Mouse (Mus musculus): Measurements from ENCODE around the gene Retn.

Retn gene

GRCm38 (mm10) chr8:3655526-3655925 is at the start of gene Retn:
Gene Retn (plus strand): TSS chr8:3655770.
- no peak for DNase-seq (ENCODE audit: low spot score)

DNA sequence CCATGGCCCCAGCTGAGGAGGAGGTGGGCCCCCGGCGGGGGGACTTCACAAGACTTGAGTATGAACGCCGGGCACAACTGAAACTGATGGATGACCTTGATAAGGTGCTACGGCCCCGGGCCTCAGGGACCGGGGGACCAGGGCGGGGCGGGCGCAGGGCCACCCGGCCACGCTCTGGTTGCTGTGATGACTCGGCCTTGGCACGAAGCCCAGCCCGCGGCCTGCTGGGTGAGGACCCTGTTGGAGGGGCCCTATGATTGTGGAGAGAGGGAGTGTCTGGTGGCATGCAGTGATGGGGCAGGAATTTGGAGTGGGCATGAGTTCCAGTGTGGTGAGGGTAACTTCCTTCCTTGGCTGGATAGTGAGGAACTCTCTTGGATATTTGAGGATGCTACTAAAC is 49.0 kb upstream of the Retn start:
- DNase-seq (ENCODE audit: low spot score) = peak; percentile 67

DNA sequence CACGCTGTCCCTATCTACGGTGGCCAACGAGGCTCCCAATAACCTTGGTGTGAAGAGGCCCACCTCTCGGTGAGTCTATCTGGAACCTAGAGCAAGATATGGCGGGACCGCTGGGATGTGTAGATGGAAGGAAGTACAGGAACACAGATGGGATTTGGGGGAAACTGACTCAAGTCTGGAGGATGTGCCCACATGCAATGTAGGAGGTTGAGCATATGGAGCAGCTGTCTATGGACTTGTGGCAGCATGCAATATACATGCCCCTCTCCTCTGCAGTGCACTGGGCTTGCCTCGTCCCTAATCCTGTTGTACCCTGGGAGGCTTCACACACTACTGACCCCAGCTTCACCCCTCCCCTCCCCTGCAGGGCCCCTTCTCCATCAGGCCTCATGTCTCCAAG is 47.7 kb upstream of the Retn start:
- DNase-seq (ENCODE audit: low spot score) = peak; percentile 40

DNA sequence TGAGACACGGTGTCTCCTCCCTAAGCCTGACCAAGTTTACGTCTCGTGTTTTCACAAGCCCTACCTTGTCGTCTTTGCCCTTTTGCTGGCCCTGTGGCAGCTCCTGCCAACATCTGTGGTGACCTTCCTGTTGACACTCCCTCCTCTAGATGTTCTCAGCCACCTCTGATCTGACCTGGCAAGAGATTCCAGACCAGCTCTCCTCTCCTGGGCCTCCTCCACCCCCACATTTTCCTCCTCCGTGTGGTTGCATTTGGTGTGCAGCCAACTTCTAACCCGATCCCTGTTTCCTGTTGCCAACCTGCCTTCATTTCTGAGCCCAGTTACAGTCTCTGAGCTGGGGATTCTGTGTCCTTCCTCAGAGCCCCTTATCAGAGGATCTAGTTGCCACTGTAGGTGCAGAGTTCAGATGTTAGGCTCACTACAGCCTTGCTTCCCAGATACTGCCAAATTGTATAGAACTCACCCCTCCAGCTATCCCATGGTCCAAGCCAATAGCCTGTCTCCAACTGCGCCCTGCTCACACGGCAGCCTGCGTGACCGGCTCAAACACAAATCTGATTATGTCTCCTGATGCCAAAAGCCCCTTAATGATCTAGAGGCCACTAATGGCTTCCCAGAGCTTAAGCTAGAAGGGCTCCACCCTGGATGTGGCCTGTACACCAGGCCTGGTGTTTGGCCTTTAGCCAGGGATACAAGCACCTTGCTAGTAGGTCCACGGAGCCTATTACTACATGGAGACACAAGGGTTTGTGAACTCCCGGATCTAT is 46.3 kb upstream of the Retn start:
- peak; percentile 72 for DNase-seq (ENCODE audit: low spot score)

DNA sequence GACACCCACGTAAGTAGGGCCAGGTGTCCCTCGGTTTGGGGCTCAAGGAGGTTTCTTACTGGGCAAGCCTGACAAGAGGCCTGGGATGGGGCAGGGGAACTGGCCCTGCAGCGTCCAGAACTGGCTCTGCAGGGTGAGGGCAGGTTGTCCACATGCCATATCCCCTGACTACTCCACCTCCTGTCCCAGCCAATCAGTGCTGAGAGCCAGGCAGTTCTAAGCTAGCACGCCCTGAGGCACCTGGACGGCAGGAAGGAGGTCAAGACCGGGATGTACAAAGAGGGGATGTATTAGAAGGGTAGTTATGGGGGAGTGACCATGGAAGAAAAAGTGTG is 45.8 kb upstream of the Retn start:
- DNase-seq (ENCODE audit: low spot score) = peak; percentile 43

DNA sequence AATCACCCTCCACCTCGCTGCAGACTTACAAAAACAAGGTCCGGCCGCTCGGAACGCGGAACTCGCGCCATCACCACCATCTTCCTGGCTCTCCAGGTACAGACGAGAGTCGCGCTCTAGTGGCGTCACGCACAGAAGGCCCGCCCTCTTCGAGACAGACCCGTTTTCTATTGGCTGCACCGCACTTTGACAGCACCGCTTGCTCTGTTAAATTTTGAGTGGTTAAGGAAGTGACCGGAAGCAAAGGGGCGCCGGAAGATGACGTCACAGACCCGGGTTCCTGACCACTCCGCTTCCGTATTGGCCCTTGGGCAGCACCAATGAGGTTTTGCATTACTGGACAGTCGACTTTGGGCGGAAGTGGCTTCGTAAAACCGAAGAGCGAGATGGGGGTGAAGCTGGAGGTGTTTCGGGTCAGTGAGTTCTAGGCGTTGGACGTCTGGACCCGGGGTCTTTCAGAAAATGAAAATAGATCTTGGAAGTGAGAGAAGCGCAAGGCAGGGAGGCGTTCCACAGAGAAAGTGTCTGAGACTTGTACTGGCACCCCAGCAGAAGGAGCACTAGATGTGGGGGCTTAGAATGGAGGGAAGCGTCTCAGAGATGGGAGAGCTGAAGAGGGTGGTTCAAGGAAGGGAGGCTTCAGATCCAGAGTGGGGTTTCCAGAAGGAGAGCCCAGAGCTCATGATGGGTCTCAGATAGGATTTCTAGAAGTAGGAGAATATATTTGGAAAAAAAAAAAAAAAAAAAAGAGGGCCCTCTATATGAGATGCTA is 34.2 kb upstream of the Retn start, which contains the start of the genes Xab2 and Pet100:
Gene Xab2, minus strand, starts transcription at position 118 of the 772 bp plus-strand sequence.
Gene Pet100, plus strand, starts transcription at position 350 of the 772 bp plus-strand sequence.
- peak; percentile 98 for DNase-seq (ENCODE audit: low spot score)

GRCm38 (mm10) chr8:3622119-3622518 is 33.5 kb upstream of the Retn start:
- DNase-seq (ENCODE audit: low spot score) = peak; percentile 36

DNA sequence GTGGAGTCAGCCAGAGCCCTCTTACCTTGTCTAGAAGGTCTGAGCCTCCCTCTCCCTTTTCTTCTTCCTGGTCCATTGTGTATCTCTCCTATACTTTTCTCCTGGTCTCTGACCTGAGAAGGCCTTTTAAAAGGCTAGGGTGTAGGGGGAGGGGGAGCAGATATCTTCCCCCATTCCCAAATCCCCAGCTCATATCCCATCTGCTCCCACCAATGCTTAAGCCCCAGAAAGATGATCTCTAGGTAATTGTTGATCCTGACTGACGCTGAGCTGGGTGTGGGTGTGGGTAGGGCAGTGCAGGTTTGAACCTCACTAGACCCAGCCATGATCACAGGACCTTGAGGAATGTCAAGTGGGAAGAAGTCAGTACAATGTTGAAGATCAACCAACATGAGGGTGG is 30.1 kb upstream of the Retn start, which contains the start of gene Pcp2:
Gene Pcp2, minus strand, starts transcription at position 101 of the 400 bp plus-strand sequence.
- DNase-seq (ENCODE audit: low spot score) = peak; percentile 29

DNA sequence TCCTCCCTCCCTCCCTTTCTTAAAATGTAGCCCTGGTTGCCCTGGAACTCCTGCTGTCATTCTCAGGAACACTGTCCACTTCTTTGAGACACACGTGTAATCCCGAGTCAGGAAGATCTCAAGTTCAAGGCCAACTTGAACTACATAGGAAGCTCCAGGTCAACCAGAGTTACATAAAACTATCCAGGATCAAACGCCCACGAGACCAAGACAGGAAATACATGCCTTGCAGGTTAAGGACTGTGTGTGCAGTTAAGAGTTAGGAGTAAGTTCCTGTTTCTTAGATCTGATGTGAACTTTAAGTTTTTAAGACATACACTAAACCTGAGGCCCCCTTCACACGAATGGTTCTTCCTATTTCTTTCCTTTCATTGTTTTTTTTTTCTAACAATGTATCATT is 28.6 kb upstream of the Retn start:
- DNase-seq (ENCODE audit: low spot score) = no peak

DNA sequence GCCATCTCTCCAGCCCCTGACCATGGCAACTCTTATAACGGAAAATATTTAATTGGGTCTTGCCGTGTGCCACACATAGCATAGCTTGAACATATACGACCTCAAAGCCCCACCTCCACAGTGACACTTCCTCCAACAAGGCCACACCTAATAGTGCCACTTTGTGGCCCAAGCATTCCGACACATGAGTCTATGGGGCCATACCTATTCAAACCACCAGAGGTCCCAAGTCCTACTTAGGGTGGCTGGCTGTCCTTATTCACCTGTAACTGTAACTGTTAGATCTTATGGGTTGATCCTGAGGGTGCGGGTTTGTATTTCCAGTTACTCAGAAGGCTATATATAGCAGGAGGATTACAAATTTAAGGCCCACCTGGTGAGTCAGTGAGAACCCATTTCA is 27.6 kb upstream of the Retn start:
- DNase-seq (ENCODE audit: low spot score) = peak; percentile 51

GRCm38 (mm10) chr8:3630647-3631477 is 24.7 kb upstream of the Retn start, which contains the start of gene Stxbp2:
Gene Stxbp2 (plus strand): TSS chr8:3630955.
- DNase-seq (ENCODE audit: low spot score) = peak; percentile 88

GRCm38 (mm10) chr8:3631478-3631875 is 24.1 kb upstream of the Retn start:
- peak; percentile 57 for DNase-seq (ENCODE audit: low spot score)

DNA sequence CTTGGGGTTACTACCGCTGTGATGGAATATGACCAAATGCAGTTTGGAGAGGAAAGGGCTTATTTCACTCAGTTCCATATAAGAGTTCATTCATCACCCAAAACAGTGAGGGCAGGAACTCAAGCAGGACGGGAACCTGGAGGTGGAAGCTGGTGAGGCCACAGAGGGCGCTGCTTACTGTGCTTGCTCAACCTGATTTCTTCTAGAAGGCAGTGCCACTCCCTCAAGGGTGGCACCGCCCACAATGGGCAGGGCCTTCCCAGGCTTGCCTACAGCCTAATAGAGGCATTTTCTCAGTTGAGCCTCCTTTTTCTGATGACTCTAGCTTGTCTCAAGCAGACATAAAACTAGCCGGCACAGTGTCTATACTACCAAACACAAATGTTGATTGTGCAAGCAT is 9.8 kb upstream of the Retn start:
- peak; percentile 58 for DNase-seq (ENCODE audit: low spot score)

DNA sequence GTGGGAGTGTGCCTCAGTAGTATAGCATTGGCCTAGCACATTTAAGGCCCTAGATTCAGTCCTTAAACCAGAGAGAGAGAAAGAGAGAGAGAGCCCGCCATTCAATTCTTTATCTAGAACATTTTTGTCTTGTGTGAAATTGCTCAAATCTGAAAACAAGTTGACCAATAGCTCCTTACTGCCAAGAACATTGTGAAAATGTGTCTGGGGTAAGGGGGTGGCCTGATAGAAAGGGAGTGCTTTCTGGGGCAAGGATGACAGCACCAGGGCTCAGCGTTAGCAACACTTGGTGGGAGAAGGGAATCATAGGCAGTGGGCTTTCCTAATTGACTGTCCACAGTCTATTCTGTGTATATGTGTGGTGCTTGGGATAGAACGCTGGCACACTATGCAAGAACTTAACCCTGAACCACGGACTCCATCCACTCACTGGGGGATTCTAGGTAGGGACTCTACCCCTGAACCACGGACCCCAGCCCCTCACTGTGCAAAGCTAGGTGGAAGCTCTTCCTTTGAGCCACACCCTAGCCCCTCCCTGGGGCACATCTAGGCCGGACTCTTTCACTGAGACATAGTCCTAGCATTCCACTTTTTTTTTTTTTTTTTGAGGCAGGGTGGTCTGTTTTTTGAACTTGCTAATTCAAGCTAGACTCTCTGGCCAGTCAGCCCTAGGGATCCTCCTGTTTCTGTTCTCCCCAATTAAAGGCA is 8.6 kb upstream of the Retn start:
- DNase-seq (ENCODE audit: low spot score) = no peak

DNA sequence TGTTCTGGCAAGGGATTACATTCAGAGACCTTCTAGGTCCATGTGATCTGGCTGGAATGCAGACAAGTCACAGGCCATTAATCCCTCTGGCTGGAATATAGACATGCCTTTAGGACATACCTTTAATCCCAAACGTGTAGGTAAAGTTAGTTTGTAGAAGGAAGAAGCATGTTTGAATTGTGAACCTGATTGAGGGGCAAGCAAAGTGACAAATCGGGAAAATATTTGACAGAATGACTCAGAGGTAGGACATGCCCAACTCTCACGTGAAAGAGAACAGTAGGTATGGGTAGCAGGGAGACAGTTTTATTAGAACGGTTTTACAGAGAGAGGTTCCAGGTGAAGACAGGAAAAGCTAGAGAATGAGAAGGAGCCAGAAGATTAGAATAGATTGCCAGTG is 8.0 kb upstream of the Retn start:
- DNase-seq (ENCODE audit: low spot score) = no peak

GRCm38 (mm10) chr8:3648268-3648667 is 7.3 kb upstream of the Retn start:
- no peak for DNase-seq (ENCODE audit: low spot score)

DNA sequence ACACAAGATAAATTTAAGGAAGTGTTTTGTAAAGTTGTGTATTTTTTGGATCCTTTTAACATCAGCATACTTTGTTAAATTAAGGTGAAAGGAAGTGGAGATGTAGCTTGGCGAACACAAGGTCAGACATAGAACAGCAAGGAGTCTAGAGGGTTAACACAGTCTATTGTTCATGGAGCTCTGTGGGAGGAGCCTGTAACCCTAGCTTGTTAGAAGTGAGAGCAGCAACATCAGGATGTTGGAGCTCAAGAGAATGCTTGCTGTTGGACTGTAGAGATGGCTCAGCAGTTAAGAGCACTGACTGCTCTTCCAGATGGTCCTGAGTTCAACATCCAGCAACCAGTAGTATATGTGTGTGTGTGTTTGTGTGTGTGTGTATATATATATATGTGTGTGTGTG is 6.6 kb upstream of the Retn start:
- no peak for DNase-seq (ENCODE audit: low spot score)

DNA sequence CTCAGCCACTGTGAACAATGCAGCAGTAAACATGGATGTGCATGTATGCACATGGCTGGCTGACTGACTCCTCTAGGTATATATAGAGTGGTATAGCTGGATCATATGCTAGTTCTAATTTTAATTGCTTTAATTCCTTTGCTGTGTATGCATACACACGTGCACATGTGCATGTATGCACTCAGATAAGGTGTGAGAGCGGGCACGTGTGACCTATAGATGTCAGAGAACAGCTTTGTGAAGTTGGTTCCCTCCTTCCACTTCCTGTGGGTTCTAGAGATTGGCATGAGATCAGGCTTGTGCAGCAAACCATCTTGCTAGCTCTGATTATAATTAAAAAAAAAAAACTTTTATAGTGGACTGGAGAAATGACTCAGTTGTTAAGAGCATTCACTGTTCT is 2.7 kb upstream of the Retn start:
- no peak for DNase-seq (ENCODE audit: low spot score)

DNA sequence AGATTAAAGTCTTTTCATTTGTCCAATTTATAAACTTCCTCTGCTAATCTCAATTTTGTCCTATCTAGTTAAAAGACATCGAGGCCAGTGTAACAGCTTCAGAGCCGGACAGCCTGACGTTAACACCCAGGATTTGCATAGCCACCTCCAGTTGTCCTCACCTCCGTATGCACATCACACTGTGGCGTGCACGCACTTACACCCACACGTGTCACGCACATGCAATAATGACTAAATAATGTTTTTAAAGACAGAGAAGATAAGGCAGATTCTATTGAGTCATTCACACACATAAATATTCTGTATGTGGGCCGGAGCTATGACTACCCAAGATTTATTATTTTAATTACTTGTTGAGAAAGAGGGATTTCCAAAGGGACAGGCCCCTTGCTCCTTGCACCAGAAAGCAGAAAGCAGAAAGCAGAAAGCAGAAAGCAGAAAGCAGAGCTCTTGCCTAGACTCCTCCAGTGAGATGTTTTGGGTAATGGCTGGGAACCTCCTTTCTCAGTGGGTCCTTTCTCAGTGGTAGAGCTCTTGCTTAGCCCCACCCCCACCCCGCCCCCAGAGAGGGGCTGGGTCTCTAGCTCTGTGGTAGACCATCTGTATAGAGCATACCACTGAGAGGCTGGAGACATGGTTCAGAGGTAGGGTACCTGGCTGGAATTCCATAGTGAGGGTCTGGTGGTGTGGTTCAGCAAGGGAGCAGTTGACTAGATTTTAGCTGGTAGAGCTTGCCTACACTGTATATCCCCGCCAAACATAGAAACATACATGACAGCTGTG is 653 bp upstream of the Retn start:
- no peak for DNase-seq (ENCODE audit: low spot score)

DNA sequence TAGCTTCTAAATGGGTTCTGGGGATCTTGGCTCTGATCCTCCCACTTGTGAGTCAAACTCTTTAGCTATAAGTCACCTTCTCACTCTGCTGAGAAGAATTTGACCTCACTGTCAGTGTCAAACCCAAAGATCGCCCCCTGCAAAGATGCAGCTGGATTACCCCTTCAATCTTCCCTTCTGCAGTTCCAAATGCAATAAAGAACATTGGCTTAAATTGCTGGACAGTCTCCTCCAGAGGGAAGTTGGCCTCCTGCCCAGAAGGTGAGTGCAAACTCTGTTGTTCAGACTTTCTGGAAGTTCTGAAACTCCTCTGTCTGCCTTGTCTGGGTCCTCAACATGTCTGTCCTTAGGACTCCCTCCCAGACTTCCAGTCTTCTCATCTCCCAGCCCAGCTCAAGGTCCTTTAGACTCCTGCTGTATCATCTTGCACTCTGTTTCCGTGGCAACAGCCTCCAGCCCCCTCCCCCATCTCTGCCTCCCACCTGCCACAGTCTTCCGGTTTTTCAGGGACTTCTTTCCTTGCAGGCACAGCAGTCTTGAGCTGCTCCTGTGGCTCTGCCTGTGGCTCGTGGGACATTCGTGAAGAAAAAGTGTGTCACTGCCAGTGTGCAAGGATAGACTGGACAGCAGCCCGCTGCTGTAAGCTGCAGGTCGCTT is 1.3 kb downstream of the Retn start:
- peak; percentile 58 for DNase-seq (ENCODE audit: low spot score)
